Mouse (Mus musculus): ENCODE measurements around the gene Tmem208. TPM values are rescaled to one million over a fixed set of nuclear protein-coding genes. Genes with fewer than 3 reads are reported as not detected.

The Tmem208 gene
- total and polyA plus RNA-seq, 3 experiments = 76.2 to 133 (median 88.1) TPM

DNA sequence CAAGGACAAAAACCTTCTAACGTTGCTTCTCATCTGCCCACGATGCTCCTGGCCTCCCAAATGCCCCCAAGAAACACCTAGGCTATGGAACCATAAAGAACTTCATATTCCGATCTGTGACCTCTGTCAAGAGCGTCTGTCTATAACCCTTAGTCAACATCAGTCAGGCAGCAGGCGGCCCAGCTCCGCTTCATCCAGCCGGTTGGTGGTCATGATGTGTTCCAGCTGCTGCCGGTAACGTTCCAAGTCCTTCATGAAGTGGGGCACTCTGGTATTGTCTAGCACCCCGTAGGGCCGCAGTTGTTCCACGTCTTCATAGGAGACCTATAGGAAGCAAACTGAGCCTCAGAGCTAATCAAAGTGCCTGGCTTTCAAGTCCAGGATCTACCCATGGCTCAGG, 44.3 kb upstream of the Tmem208 start:
- dilution Hi-C loops (cut with MboI; ENCODE audit: extremely low pct_ligation_motif_present, extremely low pct_unique_long_range_greater_than_20kb, low sequenced_read_pairs) = no loop called here
- in situ Hi-C loops (cut with MboI; ENCODE audit: low pct_ligation_motif_present, low pct_unique_long_range_greater_than_20kb, low sequenced_read_pairs) = loop anchor here (10.0 kb wide), 1 partner anchor 157 kb away; no protein-coding TSS in a partner anchor
- TF ChIP-seq USF1 (IDR thresholded peaks at IDR 0.05; ENCODE audit: low read depth, low read length) = no peak
- TF ChIP-seq ETS1 (conservative IDR thresholded peaks at IDR 0.05; ENCODE audit: low read depth, low read length) = no peak
- no peak for TF ChIP-seq IRF4 (IDR thresholded peaks at IDR 0.05; ENCODE audit: low read depth, low read length)
- no peak for TF ChIP-seq MAX (IDR thresholded peaks at IDR 0.05; ENCODE audit: low read length)
- no peak for TF ChIP-seq NELFE (IDR thresholded peaks at IDR 0.05; ENCODE audit: low read depth, low read length)
- TF ChIP-seq BHLHE40 (IDR thresholded peaks at IDR 0.05; ENCODE audit: low read depth, low read length) = no peak
- TF ChIP-seq USF2 (conservative IDR thresholded peaks at IDR 0.05; ENCODE audit: low read depth, low read length) = no peak
- no peak for TF ChIP-seq ZC3H11A (IDR thresholded peaks at IDR 0.05; ENCODE audit: low read depth, low read length)
- TF ChIP-seq ZNF384 (IDR thresholded peaks at IDR 0.05; ENCODE audit: low read depth, low read length) = no peak
- TF ChIP-seq ZKSCAN1 (IDR thresholded peaks at IDR 0.05; ENCODE audit: borderline replicate concordance, low read depth, low read length) = no peak

DNA sequence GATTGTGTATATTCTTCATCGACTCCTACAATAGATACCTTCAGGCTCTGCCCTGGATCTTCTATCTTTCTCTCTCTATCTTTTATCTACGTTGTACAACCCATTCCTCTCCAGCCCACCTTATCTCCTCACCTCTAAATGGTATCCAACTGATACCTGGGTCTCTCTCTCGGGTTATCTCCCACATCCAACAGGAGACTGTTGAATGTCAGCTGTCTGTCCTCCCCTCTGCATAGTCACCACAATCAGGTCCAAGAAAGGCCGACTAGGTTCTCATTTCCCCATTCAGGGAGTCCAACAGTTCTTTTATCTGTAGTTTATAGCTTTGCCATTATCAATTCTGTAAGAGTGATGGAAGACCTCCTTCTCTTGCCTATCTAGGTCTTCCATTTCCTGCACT, 43.9 kb upstream of the Tmem208 start:
- in situ Hi-C loops (cut with MboI; ENCODE audit: low pct_ligation_motif_present, low pct_unique_long_range_greater_than_20kb, low sequenced_read_pairs) (loop anchor here (10.0 kb wide), 1 partner anchor 157 kb away; no protein-coding TSS in a partner anchor), dilution Hi-C loops (cut with MboI; ENCODE audit: extremely low pct_ligation_motif_present, extremely low pct_unique_long_range_greater_than_20kb, low sequenced_read_pairs) (no loop called here)
- peaks cover 2 to 6% of the 10 kb centered on the region in 2 experiments; a peak in 3 of 4 replicates for H3K4me1 ChIP-seq (ENCODE audit: control insufficient read depth in 1 of 2, insufficient read depth in 2 of 2)
- H3K27me3 ChIP-seq (replicated peaks) = no peaks in the 10 kb centered on the region
- no peak for DNase-seq (ENCODE audit: extremely low read depth)
- no peaks in the 10 kb centered on the region for H3K9me3 ChIP-seq (replicated peaks; ENCODE audit: low read length)
- no peak overlapping the region for H3K9ac ChIP-seq (ENCODE audit: insufficient read depth, low read depth)
- no peak overlapping the region for H3K4me3 ChIP-seq (replicated peaks in 1 of 3; ENCODE audit: low read depth in 2 of 3, low read length in 2 of 3, poor library complexity in 1 of 3)
- H3K79me2 ChIP-seq (replicated peaks; ENCODE audit: control insufficient read depth, extremely low read depth, insufficient read depth, poor library complexity, severe bottlenecking) = no peaks in the 10 kb centered on the region
- peaks cover 13 to 70% of the 10 kb centered on the region in 2 experiments for H3K36me3 ChIP-seq (replicated peaks in 1 of 2; ENCODE audit: control insufficient read depth in 1 of 2, insufficient read depth in 1 of 2, low read length in 1 of 2)
- no peak for TF ChIP-seq HCFC1 (IDR thresholded peaks at IDR 0.05; ENCODE audit: low read depth, low read length)
- H3K4me2 ChIP-seq (ENCODE audit: insufficient read depth, low read depth, poor library complexity, severe bottlenecking) = no peak overlapping the region
- H3K27ac ChIP-seq (ENCODE audit: insufficient read depth, low read depth) = no peak overlapping the region

More for the DNA sequence above, 44.3 kb upstream of the Tmem208 start:
- no peaks in the 10 kb centered on the region for H3K9me3 ChIP-seq (replicated peaks; ENCODE audit: low read length)
- H3K4me2 ChIP-seq (ENCODE audit: insufficient read depth, low read depth, poor library complexity, severe bottlenecking) = no peak overlapping the region
- no peak for DNase-seq (ENCODE audit: extremely low read depth)
- no peak overlapping the region for H3K4me3 ChIP-seq (replicated peaks in 1 of 3; ENCODE audit: low read depth in 2 of 3, low read length in 2 of 3, poor library complexity in 1 of 3)
- no peaks in the 10 kb centered on the region for H3K27me3 ChIP-seq (replicated peaks)
- H3K4me1 ChIP-seq (ENCODE audit: control insufficient read depth in 1 of 2, insufficient read depth in 2 of 2) = peaks cover 2 to 6% of the 10 kb centered on the region in 2 experiments; a peak in 3 of 4 replicates
- no peaks in the 10 kb centered on the region for H3K79me2 ChIP-seq (replicated peaks; ENCODE audit: control insufficient read depth, extremely low read depth, insufficient read depth, poor library complexity, severe bottlenecking)
- H3K36me3 ChIP-seq (replicated peaks in 1 of 2; ENCODE audit: control insufficient read depth in 1 of 2, insufficient read depth in 1 of 2, low read length in 1 of 2) = peaks cover 13 to 71% of the 10 kb centered on the region in 2 experiments
- H3K27ac ChIP-seq (ENCODE audit: insufficient read depth, low read depth) = no peak overlapping the region
- H3K9ac ChIP-seq (ENCODE audit: insufficient read depth, low read depth) = no peak overlapping the region

- Histone ChIP-seq H3K27me3 (replicated peaks) (no peaks in the 10 kb centered on the region), H3K36me3 (replicated peaks in 1 of 2; ENCODE audit: control insufficient read depth in 1 of 2, insufficient read depth in 1 of 2, low read length in 1 of 2) (peaks cover 13 to 69% of the 10 kb centered on the region in 2 experiments), H3K4me3 (replicated peaks in 1 of 3; ENCODE audit: low read depth in 2 of 3, low read length in 2 of 3, poor library complexity in 1 of 3) (no peak overlapping the region), H3K9me3 (replicated peaks; ENCODE audit: low read length) (no peaks in the 10 kb centered on the region), H3K4me1 (ENCODE audit: control insufficient read depth in 1 of 2, insufficient read depth in 2 of 2) (peaks cover 2 to 8% of the 10 kb centered on the region in 2 experiments; a peak in 3 of 4 replicates), H3K4me2 (ENCODE audit: insufficient read depth, low read depth, poor library complexity, severe bottlenecking) (no peak overlapping the region), H3K9ac (ENCODE audit: insufficient read depth, low read depth) (no peak overlapping the region), H3K79me2 (replicated peaks; ENCODE audit: control insufficient read depth, extremely low read depth, insufficient read depth, poor library complexity, severe bottlenecking) (no peaks in the 10 kb centered on the region), H3K27ac (ENCODE audit: insufficient read depth, low read depth) (no peak overlapping the region)
- TF ChIP-seq POLR2A (IDR thresholded peaks at IDR 0.05; ENCODE audit: low read depth, low read length) = no peak
- peak; percentile 40 for TF ChIP-seq SMC3 (IDR thresholded peaks at IDR 0.05; ENCODE audit: low read depth, low read length)
- no peak for TF ChIP-seq MAX (IDR thresholded peaks at IDR 0.05; ENCODE audit: low read length)
- no peak for TF ChIP-seq JUND (conservative IDR thresholded peaks at IDR 0.05; ENCODE audit: low read depth, low read length)
- no peak for TF ChIP-seq SIN3A (IDR thresholded peaks at IDR 0.05; ENCODE audit: low read length)
- TF ChIP-seq RCOR1 (conservative IDR thresholded peaks at IDR 0.05; ENCODE audit: low read depth, low read length) = no peak
- TF ChIP-seq CHD2 (IDR thresholded peaks at IDR 0.05; ENCODE audit: low read length) = no peak
- no peak for TF ChIP-seq GABPA (IDR thresholded peaks at IDR 0.05; ENCODE audit: insufficient replicate concordance, low read depth, low read length)
- TF ChIP-seq POLR2AphosphoS2 (IDR thresholded peaks at IDR 0.05; ENCODE audit: low read depth, low read length) = no peak
- TF ChIP-seq ZNF384 (IDR thresholded peaks at IDR 0.05; ENCODE audit: low read depth, low read length) = no peak
- TF ChIP-seq ELF1 (IDR thresholded peaks at IDR 0.05; ENCODE audit: low read depth, low read length) = no peak
- TF ChIP-seq NELFE (IDR thresholded peaks at IDR 0.05; ENCODE audit: low read depth, low read length) = no peak
- TF ChIP-seq MAFK (IDR thresholded peaks at IDR 0.05; ENCODE audit: insufficient replicate concordance, low read length) = no peak
- no peak for TF ChIP-seq BHLHE40 (IDR thresholded peaks at IDR 0.05; ENCODE audit: low read depth, low read length)
- TF ChIP-seq HCFC1 (IDR thresholded peaks at IDR 0.05; ENCODE audit: low read depth, low read length) = no peak
- TF ChIP-seq EP300 (IDR thresholded peaks at IDR 0.05; ENCODE audit: low read length) = no peak
- peak; percentile 42 for TF ChIP-seq RAD21 (IDR thresholded peaks at IDR 0.05; ENCODE audit: low read depth, low read length)
- TF ChIP-seq CTCF (conservative IDR thresholded peaks at IDR 0.05 in 1 of 2, IDR thresholded peaks at IDR 0.05 in 1 of 2; ENCODE audit: low read depth in 2 of 2, low read length in 2 of 2) = peak in 1 of 2 experiments; percentile 55; a peak in 2 of 4 replicates
- TF ChIP-seq KAT2A (IDR thresholded peaks at IDR 0.05; ENCODE audit: insufficient replicate concordance, low read length) = no peak
- TF ChIP-seq USF2 (conservative IDR thresholded peaks at IDR 0.05; ENCODE audit: low read depth, low read length) = no peak
- no peak for TF ChIP-seq MEF2A (IDR thresholded peaks at IDR 0.05; ENCODE audit: borderline replicate concordance, low read depth, low read length)
- in situ Hi-C loops (cut with MboI; ENCODE audit: low pct_ligation_motif_present, low pct_unique_long_range_greater_than_20kb, low sequenced_read_pairs) = loop anchor here (10.0 kb wide), 1 partner anchor 158 kb away; no protein-coding TSS in a partner anchor
- no peak for DNase-seq (ENCODE audit: extremely low read depth)
- dilution Hi-C loops (cut with MboI; ENCODE audit: extremely low pct_ligation_motif_present, extremely low pct_unique_long_range_greater_than_20kb, low sequenced_read_pairs) = no loop called here
Observed at GRCm38 (mm10) chr8:105283074-105283473, 43.1 kb upstream of the Tmem208 start.
